Mouse (Mus musculus) midbrain, embryonic 14.5 days (tissue): Measurements from ENCODE around the gene Necap2. TPM values are rescaled to one million over a fixed set of nuclear protein-coding genes. Genes with fewer than 3 reads are reported as not detected.

ENCODE experiments used
- ATAC-seq: fragments of 200-750 bp; cut with Nextera tagmentation; 2 replicates; pipeline ENCODE4 v1.8.0; 2017; ENCODE audit warnings: moderate number of reproducible peaks, moderate library complexity; ENCODE audit not compliant: low FRiP score, low TSS enrichment
- DNase-seq: peaks from one replicate; pipeline ENCODE4 v3.0.0-alpha.2; 2015
- H3K27ac ChIP-seq: fragments of 300-500 bp; sonication (generic); replicated peaks from 2 replicates; pipeline ENCODE4 v1.5.1; 2014; ENCODE audit warnings: mild to moderate bottlenecking, low read depth, low read length, moderate library complexity
- H3K27me3 ChIP-seq: fragments of 300-500 bp; sonication (generic); 2 replicates; pipeline ENCODE4 v1.6.1; 2014; ENCODE audit warnings: low read length, control low read depth, mixed read lengths; ENCODE audit not compliant: control insufficient read depth, insufficient read depth
- H3K36me3 ChIP-seq: fragments of 300-500 bp; sonication (generic); 2 replicates; pipeline ENCODE4 v1.6.1; 2014; ENCODE audit warnings: low read length, control low read depth; ENCODE audit not compliant: control insufficient read depth, insufficient read depth
- H3K4me1 ChIP-seq: fragments of 300-500 bp; sonication (generic); 2 replicates; pipeline ENCODE4 v1.6.1; 2014; ENCODE audit warnings: mild to moderate bottlenecking, antibody characterized with exemption, low read length, control low read depth; ENCODE audit not compliant: control insufficient read depth, insufficient read depth
- H3K4me2 ChIP-seq: fragments of 300-500 bp; sonication (generic); 2 replicates; pipeline ENCODE4 v1.6.1; 2014; ENCODE audit warnings: mild to moderate bottlenecking, low read length, moderate library complexity
- H3K4me3 ChIP-seq: fragments of 300-500 bp; sonication (generic); replicated peaks from 2 replicates; pipeline ENCODE4 v1.5.1; 2014; ENCODE audit warnings: low read depth, low read length
- H3K9ac ChIP-seq: fragments of 300-500 bp; sonication (generic); replicated peaks from 2 replicates; pipeline ENCODE4 v1.6.1; 2014; ENCODE audit warnings: mild to moderate bottlenecking, low read length, moderate library complexity
- H3K9me3 ChIP-seq: fragments of 300-500 bp; sonication (generic); 2 replicates; pipeline ENCODE4 v1.6.1; 2016; ENCODE audit warnings: low read length, control low read depth, mixed read lengths; ENCODE audit not compliant: control insufficient read depth
- WGBS: fragments of 180-500 bp; shearing (Covaris S2); extraction: QIAGEN DNeasy Blood & Tissue Kit; methylation state at CpG from one replicate; pipeline ENCODE4 v1.1.7; 2014; 5-methylcytosine and 5-hydroxymethylcytosine counted together
- polyA plus RNA-seq: library from polyadenylated mRNA; unstranded; fragments of >200 nt; fragmentation: Nextera tagmentation; extraction: Ambion mirVana; gene quantifications from 2 replicates; pipeline ENCODE4 v1.2.1, GENCODE M21; 2014

Gene Necap2
- 38.4 and 43.3 TPM in 2 replicates for polyA plus RNA-seq

DNA sequence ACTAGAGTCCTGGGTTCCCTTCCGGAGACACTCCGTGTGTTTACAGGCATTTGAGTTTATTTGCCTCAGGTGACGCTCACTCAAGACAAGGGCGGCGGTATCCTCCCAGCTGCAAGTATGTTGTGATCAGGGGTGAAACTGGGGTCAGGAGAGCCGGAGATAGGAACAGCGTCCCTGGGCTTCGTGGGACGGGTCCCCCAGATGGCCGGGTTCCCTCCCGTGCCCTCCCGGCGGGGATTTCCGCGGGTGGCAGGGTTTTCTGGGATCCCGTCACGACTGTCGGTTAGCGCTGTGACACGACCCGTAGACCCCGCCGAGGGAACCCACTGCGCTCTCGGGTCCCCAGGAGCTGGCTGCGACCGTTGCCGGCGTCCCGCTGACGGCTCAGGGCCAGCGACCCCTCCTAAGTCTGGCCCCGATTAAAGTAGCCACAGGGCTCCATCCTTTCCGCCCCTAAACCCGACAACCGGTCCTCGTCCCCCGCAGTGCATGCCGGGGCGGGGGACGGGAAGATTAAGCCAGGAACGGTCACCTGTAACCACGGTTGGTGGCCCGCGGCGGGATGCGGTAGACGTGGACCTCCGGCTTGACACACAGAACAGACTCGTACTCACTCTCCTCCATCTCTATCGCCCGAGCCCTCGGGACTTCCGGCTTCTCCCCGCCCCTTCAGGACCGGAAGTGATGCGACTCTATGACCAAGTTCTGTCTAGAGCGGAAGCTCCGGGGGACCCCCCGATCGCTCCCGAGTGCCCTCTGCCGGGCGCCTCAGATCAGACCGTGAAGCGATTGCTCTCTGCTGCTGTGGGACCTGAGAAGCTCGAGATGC is at the start of gene Necap2:
TSS of gene Necap2 (minus strand) at position 677 of the 829 bp plus-strand sequence.
- Histone ChIP-seq H3K9ac (peak within 1 kb of the TSS; percentile 87), H3K27me3 (no peaks in the 10 kb centered on the region), H3K4me3 (peak within 1 kb of the TSS; percentile 96), H3K27ac (peak within 1 kb of the TSS; percentile 77), H3K9me3 (no peaks in the 10 kb centered on the region), H3K4me1 (peaks cover 13% of the 10 kb centered on the region), H3K4me2 (peak within 1 kb of the TSS; percentile 76), H3K36me3 (peaks cover 15% of the 10 kb centered on the region)
- under 1% methylated on average over 67 of the region's 67 CpGs for WGBS
- ATAC-seq (peak; percentile 91), DNase-seq (peak; percentile 99)

DNA sequence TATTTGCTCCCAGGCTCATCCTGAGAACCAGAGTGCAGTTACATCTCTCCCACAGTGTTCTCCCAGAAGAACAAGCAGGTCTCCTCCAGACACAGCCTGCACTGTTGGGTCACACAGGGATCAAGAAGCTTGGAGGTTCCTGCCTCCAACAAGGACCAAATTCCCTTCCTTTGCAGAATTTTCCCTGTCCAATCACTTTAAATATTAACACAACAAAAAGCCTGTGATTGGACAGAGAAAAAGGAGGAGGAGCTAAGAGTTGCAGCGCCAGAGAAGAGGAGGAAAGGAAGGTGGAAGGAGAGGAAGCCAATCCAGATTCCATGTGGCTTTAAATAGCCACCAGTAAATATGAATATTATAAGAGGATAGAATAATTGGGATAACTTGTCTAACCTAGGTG is 44.9 kb upstream of the Necap2 start:
- Histone ChIP-seq H3K27me3 (no peaks in the 10 kb centered on the region), H3K27ac (no peak overlapping the region), H3K4me3 (no peak overlapping the region), H3K36me3 (peaks cover 4% of the 10 kb centered on the region), H3K4me2 (no peak overlapping the region), H3K9ac (no peak overlapping the region), H3K9me3 (no peaks in the 10 kb centered on the region), H3K4me1 (no peaks in the 10 kb centered on the region)
- 37% methylated on average over 1 of the region's 1 CpGs for WGBS
- ATAC-seq (no peak), DNase-seq (no peak)

DNA sequence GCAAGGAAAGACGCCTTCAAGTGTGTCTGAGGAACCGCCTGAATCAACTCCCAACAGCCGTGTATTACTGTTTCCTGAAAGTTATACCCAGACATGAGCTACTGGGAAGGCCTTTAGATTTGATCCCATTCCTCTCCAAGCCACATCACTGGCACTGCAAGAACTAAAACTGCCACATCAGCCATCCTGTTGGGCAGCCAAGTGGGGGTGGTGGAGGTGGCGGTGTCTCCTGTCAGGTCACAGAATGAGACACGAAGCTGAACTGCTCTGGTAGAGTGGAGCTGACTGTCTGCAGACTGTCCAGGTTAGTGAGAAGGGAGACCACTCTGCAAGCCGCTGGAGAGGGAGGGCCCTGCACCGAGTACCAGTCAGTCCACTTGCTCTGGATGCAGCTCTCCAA is 44.5 kb upstream of the Necap2 start:
- 87% methylated on average over 7 of the region's 7 CpGs for WGBS
- Histone ChIP-seq H3K4me2 (no peak overlapping the region), H3K36me3 (peaks cover 8% of the 10 kb centered on the region), H3K4me3 (no peak overlapping the region), H3K27ac (no peak overlapping the region), H3K9ac (no peak overlapping the region), H3K9me3 (no peaks in the 10 kb centered on the region), H3K4me1 (no peaks in the 10 kb centered on the region), H3K27me3 (no peaks in the 10 kb centered on the region)
- no peak for ATAC-seq
- no peak for DNase-seq

DNA sequence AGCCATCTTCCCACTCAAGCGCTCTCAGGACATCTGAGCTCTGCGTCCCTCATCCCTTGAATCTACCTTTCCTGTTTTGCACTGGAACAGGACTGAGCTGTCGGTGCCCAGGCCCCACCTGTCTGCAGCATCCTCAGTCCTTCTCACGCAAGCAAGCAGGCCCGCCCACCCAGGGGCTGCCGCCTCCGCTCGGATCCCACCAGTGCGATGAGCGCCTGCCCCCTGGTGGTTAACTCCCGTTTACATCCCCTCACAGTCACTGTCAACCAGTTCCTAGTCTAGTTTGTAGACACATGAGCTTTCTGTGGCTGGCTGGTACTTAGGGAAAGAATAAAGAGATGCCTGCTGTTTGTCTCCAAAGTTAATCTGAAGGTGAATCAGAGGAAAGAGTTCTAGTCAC is 42.5 kb upstream of the Necap2 start:
- peaks cover 28% of the 10 kb centered on the region for H3K36me3 ChIP-seq
- H3K27ac ChIP-seq, result no peak overlapping the region
- no peak overlapping the region for H3K4me3 ChIP-seq
- H3K9me3 ChIP-seq, result no peaks in the 10 kb centered on the region
- H3K27me3 ChIP-seq, result no peaks in the 10 kb centered on the region
- peak; percentile 27; the same call in 1 of the 2 replicates for ATAC-seq
- no peak overlapping the region for H3K4me2 ChIP-seq
- H3K9ac ChIP-seq, result no peak overlapping the region; the same call in 1 of the 2 replicates
- H3K4me1 ChIP-seq, result no peaks in the 10 kb centered on the region
- DNase-seq, result peak; percentile 87
- 21% methylated on average over 11 of the region's 11 CpGs for WGBS

DNA sequence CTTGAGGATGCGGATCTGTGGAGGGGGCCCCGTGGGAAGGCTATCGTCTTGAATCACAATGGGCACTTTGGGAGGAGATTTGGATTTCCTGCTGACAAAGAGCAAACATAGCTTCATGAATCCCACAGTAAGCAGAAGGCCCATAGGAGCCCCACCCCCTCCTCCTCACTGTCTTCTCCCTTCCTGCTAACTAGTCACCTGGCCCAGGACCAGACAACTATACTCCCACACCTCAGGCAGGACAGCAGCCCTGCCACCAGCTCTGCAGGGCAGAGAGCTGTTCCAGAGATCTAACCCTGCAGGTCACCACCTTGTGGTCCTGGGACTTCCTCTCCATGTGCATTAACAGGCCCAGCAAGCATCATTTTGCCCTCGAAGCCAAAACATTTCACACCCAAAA is 40.5 kb upstream of the Necap2 start:
- WGBS, result 55% methylated on average over 4 of the region's 4 CpGs
- H3K4me3 ChIP-seq, result no peak overlapping the region
- H3K27ac ChIP-seq, result no peak overlapping the region
- H3K9me3 ChIP-seq, result no peaks in the 10 kb centered on the region
- no peak overlapping the region for H3K4me2 ChIP-seq
- ATAC-seq, result no peak
- H3K36me3 ChIP-seq, result peaks cover 44% of the 10 kb centered on the region
- no peak overlapping the region for H3K9ac ChIP-seq
- no peak for DNase-seq
- H3K27me3 ChIP-seq, result no peaks in the 10 kb centered on the region
- H3K4me1 ChIP-seq, result no peaks in the 10 kb centered on the region

DNA sequence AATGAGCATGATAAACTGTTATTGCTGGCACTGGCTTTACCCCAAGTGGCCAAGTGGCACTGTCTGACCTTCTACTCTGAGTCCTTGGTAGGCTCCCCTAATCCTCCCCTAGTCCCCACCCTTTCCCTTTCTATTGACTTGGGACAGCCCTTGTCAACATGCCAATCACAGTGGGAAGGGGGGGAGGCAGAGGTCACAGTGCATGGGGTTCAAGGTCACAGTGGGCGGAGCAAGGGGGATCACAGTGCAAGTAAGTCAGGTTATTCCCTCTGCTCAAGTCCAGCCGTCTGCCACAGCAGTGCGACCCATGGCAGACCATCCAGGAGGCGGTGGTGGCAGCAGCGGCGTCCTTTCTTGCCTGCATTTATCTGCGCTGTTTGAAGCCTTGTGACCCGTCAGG is 37.2 kb upstream of the Necap2 start:
- H3K9ac ChIP-seq, result no peak overlapping the region
- ATAC-seq (no peak), DNase-seq (no peak)
- no peak overlapping the region for H3K27ac ChIP-seq
- no peaks in the 10 kb centered on the region for H3K9me3 ChIP-seq
- 45% methylated on average over 8 of the region's 8 CpGs for WGBS
- no peaks in the 10 kb centered on the region for H3K4me1 ChIP-seq
- H3K36me3 ChIP-seq, result peaks cover 62% of the 10 kb centered on the region
- no peaks in the 10 kb centered on the region for H3K27me3 ChIP-seq
- no peak overlapping the region for H3K4me2 ChIP-seq
- no peak overlapping the region for H3K4me3 ChIP-seq

DNA sequence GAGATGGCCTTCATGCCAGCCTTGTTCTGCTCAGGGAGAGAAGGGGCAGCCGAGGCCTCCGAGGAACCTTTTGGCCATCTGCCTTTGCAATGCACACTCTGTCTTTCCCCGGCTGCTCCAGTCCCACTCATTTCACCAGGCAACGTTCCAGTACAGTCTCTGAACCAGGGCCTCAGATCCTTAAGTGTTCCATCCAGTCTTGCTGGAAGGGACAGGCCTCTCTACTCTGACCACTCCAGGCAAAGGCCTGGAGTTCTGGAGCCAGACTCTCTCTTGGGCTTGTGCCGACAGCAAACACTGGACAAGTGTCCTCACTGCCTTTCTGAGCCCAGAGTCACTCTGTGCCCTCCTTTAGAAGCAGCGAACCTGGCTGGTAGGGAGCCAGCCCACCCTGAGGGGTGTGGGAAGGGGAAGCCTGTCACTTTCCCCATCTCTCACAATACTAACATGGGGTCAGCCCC is 36.4 kb upstream of the Necap2 start:
- Histone ChIP-seq H3K27ac (peak overlapping the region; percentile 37; the same call in 1 of the 2 replicates), H3K9ac (0 out of 2 replicates have a peak overlapping the region, but pooled peaks have one; percentile 9), H3K27me3 (no peaks in the 10 kb centered on the region), H3K36me3 (peaks cover 62% of the 10 kb centered on the region), H3K4me1 (no peaks in the 10 kb centered on the region), H3K4me2 (no peak overlapping the region), H3K4me3 (no peak overlapping the region), H3K9me3 (no peaks in the 10 kb centered on the region)
- 65% methylated on average over 6 of the region's 6 CpGs for WGBS
- ATAC-seq (no peak), DNase-seq (no peak)

DNA sequence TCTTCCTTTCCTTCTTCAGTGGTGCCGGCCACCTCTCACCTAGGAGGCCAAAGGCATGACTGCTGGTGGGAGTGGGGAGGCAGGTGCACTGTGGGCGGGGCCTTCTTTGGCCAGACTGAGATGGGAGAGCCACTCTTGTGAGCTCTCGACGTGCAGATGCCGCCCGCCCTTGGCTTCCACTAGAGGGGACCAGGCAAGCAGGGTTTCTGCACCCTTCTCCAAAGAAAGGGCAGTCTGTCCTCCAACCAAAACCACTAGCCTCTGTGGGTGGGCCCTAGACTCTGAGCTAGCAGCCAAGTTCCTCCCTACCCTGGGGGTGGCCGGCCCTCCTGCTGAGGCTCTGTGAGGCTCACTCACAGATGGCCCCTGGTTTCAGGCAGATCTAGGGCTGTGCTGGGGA is 35.7 kb upstream of the Necap2 start:
- no peaks in the 10 kb centered on the region for H3K9me3 ChIP-seq
- H3K4me1 ChIP-seq, result no peaks in the 10 kb centered on the region
- no peak for DNase-seq
- no peak overlapping the region for H3K4me2 ChIP-seq
- H3K4me3 ChIP-seq, result no peak overlapping the region
- WGBS, result 74% methylated on average over 7 of the region's 7 CpGs
- no peaks in the 10 kb centered on the region for H3K27me3 ChIP-seq
- peaks cover 62% of the 10 kb centered on the region for H3K36me3 ChIP-seq
- H3K27ac ChIP-seq, result no peak overlapping the region
- peak; percentile 37; the same call in 1 of the 2 replicates for ATAC-seq
- H3K9ac ChIP-seq, result no peak overlapping the region
